Mouse (Mus musculus): ENCODE data around the gene Wfikkn2.

DNA sequence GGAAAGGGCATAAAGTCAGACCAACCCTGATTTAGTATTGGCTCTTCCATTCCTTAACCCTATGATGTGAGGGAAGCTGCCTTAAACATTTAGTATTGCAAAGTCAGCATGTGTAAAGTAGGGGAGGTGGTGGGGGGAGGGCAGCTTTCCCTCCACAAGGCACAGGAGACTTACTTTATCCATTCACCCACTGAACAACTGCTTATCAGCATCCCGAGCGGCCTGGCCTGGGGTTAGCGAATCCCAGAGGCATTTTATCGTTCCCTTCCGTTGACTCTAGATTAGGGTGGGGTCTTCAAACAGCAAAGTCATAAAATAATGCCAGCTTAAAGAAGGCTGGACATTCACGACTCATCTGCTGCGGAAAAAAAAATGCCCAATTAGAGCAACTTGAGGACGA lies 15.6 kb downstream of the Wfikkn2 start:
- no peak for TF ChIP-seq MAX (IDR thresholded peaks at IDR 0.05)
- no peak for TF ChIP-seq CTCF (IDR thresholded peaks at IDR 0.05; ENCODE audit: control insufficient read depth, insufficient read depth, insufficient read length)
- no peak for TF ChIP-seq FOSL1 (IDR thresholded peaks at IDR 0.05; ENCODE audit: insufficient read depth, low read length, poor library complexity, severe bottlenecking)
- no peak for TF ChIP-seq MYOD1 (IDR thresholded peaks at IDR 0.05; ENCODE audit: control insufficient read depth, insufficient read length, low read depth)
- no peak for TF ChIP-seq USF1 (IDR thresholded peaks at IDR 0.05; ENCODE audit: low read depth)
- TF ChIP-seq CEBPB (IDR thresholded peaks at IDR 0.05; ENCODE audit: low read depth), result no peak
